Mouse (Mus musculus) liver, adult 2 months (tissue): Measurements from ENCODE around the gene Aagab.

ENCODE experiments used
- CTCF ChIP-seq: fragments of 200-500 bp; IDR thresholded peaks from 2 replicates; pipeline ENCODE4 v1.5.1; 2011; ENCODE audit warnings: low read depth, low read length, control low read depth
- POLR2A ChIP-seq: fragments of 200-500 bp; IDR thresholded peaks from 2 replicates; pipeline ENCODE4 v1.6.1; 2011; ENCODE audit warnings: low read length, control low read depth; ENCODE audit not compliant: insufficient read depth; ENCODE audit errors: extremely low read depth

GRCm38 (mm10) chr9:63617967-63618366, 15.5 kb downstream of the Aagab start:
- TF ChIP-seq POLR2A (no peak), CTCF (no peak)
